Mouse (Mus musculus) cerebellum, adult 18-20 months (tissue): Measurements from ENCODE around the gene Smad6.
A peak's percentile ranks its signal among the peaks of the same experiment; 100 is the strongest.

Experiments
- DNase-seq, 2 experiments: peaks; one replicate each; pipeline ENCODE4 v3.0.0; 2021

Smad6 gene

DNA sequence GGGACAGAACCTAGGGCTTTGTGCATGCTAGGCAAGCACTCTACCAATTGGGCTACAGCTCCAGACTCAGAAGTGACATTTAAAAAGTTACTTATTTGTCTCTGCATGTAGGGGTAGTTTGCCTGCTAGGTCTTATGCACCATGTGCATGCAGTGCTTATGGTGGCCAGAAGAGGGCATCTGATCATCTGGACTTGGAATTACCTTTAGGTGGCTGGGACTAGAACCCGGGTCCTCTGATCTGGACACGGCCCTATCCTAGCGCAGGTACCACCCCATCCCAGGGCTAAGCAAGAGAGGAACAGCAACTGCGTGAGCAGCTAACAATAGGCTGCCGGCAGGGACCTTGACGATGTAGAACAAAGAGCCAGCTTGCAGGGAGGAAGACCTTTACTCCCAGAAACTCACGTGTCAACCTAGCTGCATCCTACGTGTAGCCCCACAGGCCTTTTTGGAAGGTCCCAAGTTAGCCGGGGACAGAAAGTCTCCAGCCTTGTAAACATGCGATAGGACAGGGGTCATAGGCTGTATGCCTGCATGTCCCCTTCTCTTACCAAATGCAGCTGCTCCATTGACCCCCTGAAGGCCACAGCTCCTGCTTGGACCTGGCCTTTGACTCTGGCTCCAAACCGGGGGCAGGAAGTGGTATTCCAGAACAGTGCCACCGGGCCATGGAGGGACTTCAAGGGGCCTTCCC lies 38.8 kb downstream of the Smad6 start:
- no peak for DNase-seq

DNA sequence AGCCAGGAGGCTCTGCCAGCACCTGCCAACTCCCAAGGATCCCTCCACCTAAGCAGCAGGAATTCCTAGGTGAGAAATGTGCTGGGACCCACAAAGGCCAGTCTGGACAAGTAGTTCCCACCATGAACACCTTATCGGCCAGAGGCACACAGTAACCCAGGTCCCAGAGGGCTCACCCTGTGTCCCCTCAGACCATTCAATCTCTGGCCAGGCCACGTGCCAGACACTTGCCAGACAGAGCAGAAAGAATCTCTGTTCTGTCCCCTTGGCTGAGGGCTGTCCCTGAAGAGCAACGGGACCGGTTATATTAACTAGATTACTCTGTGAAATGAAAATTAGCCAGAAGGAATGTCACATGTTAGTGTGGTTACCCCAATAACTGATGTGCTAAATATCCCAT lies 39.9 kb downstream of the Smad6 start:
- DNase-seq = no peak

DNA sequence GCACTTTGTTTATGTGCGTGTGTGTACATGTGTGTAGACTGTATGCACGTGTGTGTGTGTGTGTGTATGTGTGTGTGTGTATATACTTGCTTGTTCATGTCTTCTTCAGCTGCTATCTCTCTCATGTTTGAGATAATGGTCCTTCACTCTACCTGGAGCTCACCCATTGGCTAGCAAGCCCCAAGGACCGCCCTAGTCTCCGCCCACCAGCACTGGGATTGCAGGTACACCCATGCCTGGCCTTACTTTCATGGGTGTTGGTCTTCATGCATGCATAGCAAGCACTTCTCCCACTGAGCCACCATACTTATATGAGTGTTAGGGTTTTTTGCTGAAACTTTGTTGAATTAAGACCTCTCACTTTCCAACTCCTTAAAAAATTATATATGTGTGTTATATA lies 40.5 kb downstream of the Smad6 start:
- DNase-seq = no peak

DNA sequence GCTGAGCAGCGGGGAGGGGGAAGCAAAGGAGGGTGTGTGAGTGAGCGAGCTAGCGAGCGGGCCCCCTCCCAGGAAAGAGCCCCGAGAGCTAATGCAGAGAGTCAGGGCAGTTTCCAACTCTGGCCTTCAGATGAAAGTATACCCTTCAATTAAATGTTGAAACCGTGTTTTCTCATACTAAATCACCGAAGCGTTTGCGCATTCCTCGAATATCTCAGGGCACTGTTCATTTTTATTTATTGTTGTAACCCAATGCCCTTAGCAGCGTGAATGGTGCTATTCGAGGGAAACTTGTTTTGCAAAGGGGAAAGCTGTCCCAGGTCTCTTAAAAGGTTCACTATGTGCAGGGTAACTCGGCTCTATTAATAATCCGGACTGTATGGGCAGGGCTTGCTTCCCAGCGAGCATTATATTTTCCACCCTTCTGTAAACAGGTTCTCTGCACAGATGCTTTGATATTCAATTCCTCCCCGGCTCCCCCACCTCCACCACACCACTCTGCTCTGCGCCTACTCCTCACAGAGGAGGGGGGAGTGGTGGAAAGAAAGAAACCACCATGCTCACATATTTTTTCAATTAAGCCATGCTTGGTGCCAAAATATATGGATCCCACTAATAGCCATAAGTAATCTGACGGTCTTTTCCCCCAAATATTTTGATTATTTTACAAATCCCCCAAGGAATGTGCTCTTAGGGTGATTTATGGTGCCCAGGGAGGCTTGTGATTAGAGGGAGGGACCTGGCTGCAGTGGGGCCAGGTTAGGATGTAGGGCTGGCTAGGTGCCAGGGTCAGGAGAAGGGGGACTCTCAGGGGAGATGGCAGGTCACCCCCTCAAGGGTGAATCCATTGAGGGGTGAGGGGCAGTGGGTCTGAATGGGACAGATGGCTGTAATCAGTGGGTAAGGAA lies 41.4 kb downstream of the Smad6 start:
- no peak for DNase-seq

DNA sequence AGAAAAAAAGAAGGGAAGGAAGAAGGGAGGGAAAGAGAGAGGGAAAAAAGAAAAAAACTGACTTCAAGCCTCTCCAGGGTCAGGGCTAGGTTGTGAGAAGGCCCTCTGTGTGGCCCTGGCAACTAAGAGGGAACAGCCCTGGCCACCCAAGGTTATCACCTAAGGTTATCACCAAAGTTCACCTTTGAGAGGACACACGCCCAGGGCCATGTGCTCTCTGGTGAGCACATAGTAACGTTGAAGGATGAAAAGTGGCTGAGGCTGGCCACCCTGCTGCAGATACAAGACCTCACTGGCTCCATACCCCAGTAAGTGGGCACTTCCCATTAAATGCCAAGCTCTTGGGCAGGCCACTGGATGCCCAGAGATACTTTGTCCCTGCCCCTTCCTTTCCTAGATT lies 42.6 kb downstream of the Smad6 start:
- DNase-seq = no peak

DNA sequence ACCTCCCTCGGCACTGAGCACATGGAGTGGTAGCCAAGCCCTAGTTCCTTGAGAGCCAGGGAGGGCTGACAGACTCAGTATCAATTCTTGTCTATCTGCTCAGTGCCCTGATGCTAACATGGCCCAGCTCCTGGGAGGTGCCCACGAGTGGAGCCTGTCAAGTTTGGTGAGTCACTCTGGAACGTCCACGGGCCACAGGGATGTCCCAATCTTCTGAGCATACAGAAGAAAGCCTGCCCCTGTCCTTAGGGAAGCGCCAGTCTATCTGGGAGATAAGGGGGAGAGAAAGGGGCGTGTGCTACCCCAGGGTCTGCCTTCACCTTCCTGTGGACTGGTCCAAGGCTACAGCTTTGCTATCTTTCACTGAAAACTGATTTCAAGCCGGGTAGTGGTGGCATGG lies 43.2 kb downstream of the Smad6 start:
- no peak for DNase-seq

DNA sequence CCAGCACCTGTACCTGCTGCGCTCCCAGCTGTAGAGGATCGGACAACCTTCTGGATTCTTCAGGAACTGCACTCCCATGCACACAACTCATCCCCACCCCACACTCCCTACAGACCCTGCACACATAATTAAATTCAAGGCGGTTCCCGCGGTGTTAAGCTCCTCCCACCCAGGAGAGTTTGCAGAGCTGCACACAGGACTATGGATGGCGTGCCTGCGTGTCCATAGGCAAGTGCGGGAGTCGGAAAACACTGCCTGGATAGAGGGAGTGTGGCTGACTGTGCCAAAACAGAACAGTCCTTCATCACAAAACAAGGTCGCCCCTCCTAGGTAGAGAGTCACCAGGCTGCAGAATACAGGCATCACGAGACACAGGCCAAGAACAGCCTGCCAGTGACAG lies 45.9 kb downstream of the Smad6 start:
- DNase-seq = no peak

DNA sequence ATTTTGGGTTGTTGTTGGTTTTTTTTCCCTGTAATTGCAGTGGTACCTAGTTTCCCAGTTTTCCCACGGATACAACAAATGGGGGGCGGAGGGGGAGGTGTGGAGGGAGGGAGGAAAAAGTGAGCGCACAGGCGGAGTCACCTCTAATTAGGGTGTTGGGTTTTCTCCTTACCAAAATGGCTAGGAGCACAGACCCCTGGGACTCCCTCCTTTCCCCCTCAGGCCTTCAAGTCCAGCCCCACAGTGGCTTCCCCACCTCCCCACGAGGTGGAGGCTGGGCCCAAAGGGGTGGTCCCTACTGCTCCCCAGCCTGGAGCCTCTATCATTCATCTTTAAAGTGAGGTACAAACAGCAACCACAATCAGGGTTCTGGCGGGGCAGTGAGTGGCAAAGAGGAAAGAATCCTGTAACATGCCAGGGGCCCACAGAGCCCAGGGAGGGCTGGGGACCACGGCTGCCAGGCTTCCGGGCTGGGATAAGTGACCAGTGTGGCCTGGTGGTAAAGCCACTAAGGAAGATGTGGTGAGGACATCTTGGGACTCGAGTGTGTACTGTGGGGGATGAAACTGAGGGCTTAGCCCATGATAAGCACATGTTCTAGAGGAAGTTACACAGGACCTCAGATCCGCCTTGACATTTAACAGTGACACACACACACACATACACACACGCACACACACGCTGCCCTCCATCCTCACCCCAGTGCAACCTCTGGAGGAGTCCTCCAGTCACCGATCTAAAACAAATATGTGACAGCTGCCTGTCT lies 47.4 kb downstream of the Smad6 start:
- DNase-seq = no peak

DNA sequence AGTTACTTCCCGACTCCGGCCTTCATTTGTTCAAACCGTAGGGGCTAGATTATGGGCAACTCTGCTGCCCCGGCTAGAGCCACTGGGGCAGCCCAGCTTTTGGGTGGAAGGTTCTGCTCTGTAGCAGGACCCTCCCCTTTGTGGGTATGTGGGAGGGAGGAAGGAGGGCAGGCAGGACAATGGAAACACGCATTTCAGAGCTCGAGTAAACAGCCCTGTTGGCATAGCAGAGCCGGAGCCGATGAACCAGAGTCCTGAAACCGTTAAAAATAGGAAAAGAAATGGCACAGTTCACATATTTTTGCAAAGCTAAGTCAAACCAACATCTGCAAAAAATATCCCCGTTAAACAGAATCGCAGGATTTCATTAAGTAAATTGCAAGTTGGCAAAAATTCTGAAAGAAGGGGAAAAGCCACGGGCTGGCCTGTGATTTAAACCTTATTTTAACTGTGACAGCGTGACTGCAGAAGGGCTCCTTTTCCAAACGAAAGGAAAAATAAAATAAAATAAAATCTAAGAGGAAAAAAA lies 48.1 kb downstream of the Smad6 start:
- no peak for DNase-seq

DNA sequence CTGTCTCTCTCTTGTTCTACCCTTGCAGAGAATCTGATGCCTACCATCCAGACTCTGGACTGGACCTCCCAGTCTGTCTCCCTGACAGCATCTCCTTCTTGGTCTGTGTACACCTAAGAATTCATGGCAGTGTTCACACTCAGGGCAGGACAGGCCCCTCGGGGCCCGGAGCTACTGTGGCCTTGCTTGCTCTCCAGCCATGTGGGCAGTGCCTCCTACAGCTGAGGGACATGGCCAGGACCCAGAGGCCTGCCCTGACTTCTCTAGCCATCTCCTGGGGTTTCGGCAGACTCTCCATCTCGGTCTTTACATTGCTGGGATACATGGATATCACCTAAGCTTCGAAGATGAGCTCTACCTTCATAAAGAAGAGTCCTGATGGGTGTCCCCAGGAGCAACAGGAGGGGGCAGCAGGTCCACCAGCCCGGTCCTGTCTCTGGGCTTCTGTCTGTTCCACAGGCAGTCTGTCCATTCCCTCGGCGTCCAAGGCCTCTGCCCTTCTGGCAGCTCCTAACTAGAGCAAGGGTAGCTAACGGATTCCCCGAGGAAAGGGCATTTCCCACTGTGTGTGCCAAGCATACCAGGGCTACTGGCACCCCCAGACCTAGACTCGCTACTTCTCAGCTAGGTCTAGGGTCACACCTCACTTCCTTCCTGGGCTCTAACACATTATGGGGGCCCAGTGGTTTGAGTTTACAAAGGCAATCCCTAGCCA lies 49.1 kb downstream of the Smad6 start:
- no peak for DNase-seq

DNA sequence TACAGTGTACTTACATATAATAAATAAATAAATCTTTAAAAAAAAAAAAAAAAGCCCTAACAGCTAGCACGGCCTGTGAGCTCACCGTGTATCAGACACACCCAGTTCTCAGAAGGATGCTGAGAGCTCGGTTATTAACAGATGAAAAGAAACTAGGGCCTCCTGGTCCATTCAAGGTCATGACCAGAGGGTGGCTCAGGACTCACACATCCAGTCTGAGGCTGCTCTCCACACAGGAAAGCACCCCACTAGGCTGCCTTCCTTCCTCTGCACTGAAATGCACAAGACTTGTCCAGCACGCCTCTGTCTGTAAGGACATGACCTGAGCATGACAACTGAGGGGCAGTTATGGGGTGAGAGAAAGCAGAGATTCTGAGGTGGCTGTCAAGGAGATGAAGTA lies 50.3 kb downstream of the Smad6 start:
- no peak for DNase-seq

DNA sequence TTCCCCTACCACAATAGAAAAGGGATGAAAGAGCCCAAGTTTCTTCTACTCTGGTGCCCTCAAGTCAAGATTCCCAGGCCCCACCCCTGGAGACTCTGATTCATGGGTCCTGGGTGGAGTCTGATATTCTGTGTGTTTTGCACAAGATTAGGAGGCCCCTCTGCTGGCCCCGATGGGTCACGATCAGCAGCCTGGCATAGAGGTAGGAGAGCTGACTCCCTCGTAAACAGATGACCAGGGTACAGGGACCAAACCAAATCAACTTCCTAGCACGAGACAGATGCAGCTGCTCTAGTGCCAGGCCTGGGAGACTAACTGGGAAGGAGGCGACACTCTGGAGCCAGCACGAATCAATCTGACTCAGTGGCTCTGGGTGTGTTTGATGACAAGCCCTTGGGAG lies 51.0 kb downstream of the Smad6 start:
- no peak for DNase-seq

DNA sequence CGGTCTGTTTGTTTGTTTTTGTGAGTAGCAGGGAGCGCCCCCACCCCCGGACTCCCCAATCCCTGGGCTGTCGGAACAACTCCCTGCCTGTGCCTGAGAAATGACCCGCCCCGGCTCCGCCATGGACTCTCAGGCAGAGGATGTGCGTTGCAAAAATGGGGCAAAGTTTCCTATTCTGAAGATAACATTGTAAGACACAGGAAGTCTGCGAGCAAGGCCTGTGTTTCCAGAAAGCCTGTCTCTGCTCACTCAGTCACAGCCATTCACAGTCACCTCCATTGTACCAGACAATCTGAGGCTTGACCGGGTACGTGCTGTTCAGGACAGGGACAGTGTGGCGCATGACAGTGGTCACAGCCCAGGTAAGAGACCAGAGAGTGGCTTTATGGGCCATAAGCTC lies 51.5 kb downstream of the Smad6 start:
- no peak for DNase-seq

DNA sequence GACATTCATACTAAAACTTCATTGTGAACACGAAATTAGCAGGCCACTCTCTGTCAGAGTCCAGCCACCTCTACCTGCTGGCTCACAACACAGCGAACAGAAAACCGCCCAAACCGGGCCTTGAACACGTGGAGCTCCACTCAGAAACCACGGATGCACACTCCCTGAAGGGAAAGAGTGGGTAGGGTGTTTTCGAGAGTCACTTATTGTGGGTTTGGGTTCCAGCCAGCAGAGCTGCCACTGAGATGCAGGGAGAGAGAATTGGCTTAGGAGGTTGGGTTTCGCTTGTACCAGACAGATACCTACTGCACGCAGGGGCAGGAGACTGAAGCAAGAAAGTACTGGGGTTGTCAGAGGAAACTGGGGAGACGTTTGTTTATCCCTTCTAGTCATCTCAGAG lies 52.4 kb downstream of the Smad6 start:
- DNase-seq = no peak

DNA sequence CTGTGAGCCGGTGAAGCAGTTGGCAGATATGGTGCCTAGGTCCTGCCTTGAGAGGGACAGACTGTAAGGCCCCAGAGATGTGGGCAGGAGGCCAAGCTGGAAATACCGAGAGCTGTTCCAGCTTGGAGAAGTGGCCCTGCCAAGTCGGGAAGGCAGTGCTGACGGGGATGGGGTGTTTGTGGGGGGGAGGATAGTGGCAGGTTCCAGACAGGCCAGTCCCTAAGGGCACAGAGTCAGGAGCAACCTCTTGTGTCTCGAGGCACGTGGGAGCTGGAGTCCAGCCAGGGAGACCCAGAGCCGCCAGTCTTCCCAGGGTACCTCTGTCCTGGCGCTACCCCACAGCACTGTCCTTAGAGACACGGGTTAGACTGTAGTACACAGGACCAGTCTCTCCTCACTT lies 53.3 kb downstream of the Smad6 start:
- peak; percentile 78 to 84 for DNase-seq

DNA sequence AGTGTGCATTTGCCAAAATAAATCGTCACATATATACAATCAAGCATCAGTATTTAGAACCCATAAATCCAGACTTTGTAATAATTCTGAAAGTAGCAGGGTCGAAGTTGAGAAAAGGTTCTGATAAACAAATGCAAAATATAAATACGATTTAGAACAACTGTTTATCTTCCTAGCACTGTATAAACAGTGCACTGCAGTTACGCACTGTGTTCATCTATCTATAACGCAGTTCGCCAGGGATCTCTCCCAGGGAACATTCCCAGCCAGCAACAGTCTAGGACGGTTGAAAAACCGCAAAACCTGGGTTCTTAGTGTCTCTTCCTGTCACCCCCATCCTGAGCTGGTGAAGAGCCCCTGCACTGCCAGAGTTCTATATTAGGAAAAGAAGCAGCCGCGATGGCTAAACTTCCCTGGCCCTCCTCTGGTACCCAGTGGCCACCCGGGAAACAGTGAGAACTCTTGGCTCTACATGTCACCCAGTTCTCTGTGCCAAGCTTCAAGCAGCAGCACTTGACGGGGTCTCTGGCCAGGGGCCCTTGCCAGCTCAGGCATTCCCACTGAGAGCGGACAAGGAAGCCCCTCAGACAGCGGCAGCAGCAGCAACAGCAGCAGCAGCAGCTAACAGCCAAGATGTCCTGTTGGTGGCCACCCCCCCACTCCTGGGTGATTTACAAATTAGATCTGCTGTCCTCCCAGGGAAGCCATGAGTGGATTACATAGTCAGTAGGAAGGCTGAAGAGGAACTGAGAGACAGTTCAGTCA lies 54.3 kb downstream of the Smad6 start:
- peak in 1 of 2 experiments; percentile 8 for DNase-seq

DNA sequence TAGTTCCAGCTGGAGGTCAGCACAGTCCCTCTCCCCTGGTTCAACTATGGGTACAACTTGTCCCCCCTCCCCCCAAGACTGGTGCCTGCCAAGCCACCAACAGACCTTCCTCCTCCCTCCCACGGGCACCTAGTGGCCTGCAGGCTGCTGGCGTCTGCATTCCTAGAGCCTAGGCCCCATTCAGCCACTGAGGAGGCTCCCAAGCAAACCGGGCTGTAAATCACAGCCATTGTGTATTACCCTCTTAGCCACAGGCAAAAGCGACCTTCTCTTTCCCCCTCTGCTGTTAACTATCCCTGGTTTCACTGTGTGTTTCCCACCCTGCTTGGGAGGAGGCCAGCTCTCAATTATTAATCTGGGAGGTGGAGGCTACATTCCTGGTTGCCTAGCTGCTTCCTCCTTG lies 56.3 kb downstream of the Smad6 start:
- DNase-seq = no peak

DNA sequence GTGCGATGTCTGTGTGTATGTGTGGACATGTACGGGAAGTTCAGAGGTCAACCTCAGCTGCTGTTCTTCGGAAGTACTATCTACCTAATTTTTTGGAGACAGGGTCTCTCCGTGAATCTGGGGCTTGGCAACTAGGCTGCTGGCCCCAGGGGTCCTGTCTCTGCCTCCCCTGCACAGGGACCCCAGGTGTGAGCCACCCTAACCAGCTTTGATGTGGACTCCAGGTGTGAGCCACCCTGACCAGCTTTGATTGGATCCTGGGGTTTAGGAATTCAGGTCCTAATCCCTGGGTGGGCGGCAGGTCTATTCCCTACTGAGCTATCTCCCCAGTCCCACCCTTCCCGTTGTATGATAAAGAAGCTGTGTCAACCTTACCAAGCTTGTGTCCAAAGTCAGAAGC lies 60.0 kb downstream of the Smad6 start:
- no peak for DNase-seq

DNA sequence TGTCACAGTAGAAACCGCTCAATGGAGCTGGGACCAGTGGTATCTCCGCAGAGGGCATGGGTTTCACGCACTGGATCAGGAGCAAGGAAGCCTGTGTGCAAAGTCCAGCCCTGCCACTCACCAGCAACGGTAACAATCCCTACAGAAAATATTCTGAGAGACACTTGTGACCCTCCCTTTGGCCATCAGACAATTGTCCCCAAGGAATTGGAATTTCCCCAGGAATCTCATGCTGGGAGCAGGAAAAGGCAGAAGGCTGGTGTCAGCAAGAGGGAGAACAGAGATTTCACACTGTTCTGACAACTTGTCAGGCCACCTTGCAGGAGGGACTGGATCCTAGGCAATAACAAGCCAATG lies 61.1 kb downstream of the Smad6 start:
- DNase-seq = no peak

DNA sequence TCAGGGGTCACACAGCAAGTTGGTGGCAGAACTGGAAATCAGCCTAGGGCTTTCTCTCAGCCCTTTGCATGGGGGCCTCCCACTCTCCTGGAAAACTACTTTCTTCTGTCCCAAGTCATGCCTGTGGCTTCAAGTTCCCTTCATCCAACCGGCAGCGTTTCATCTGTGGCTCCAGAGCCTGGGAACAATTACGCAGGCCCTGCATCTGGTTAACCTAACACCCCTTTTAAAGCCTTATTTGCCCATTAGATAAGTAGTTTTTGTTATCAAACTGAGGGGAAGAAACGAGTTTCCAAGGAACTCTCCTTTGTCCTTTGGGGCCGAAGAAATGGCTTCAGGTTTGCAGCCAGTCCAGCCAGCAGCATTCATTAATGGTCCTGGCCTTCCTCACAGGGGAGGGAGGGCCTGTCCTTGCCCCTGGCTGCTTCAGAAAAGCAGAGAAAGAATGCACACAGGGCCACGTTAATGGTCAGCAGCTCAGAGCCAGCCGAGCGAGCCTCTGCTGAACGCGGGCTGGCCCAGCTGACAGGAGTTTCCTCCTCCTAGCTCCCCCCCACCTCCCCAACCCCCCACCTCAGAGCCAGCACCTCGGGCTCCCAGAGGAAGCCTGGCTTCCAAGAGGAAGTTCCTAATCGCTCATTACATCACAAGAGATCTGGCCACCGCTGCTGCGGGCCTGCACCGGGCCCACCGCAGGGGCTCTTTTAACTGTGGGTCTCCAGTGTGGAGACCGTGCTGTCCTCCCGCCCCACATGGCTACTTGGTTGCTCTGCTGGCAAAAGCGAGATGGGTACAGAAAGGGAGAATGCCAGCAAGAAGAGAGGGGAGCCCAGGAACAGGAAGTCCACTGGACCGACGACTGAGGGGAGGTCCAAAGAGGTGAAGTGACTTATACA lies 61.7 kb downstream of the Smad6 start:
- DNase-seq = no peak
